In genomic region chr8:90670471-90671057, GRCm38 (mm10) we compare ENCODE assay signal across 9 mouse cellular contexts.
DNase-seq lines count a peak whose midpoint lies in the region; ATAC-seq lines count a peak whose summit lies in the region.
"Had no signal": no experiment of that assay in that cellular context is flagged by ENCODE, and none has a peak within 500 bp of the region (broad histone marks: within the 10 kb centered on the region; RNA-seq: fewer than 3 reads in every experiment).

No protein-coding gene starts in this region.

- peaks cover 7% of the 10 kb centered on the region; the same call in 1 of the 2 replicates for H3K9me3 ChIP-seq in kidney, embryonic 16.5 days (ENCODE audit: low read length)
- H3K9me3 ChIP-seq in hindbrain, embryonic 16.5 days (ENCODE audit: control insufficient read depth, low read length) = no peaks in the 10 kb centered on the region
- H3K9me3 ChIP-seq in neural tube, embryonic 13.5 days = peaks cover 4% of the 10 kb centered on the region; the same call in 1 of the 2 replicates

- peak overlapping the region; percentile 33 for H3K4me3 ChIP-seq in kidney, embryonic 16.5 days (ENCODE audit: low read length)
- H3K4me3 ChIP-seq in hindbrain, embryonic 16.5 days (ENCODE audit: low read length) = peak overlapping the region; percentile 11
- peak overlapping the region; percentile 21 for H3K4me3 ChIP-seq in neural tube, embryonic 13.5 days

- ATAC-seq in kidney, embryonic 16.5 days (ENCODE audit: low FRiP score, low TSS enrichment) = no peak
- peak; percentile 60 for ATAC-seq in hindbrain, embryonic 16.5 days
- peak; percentile 78 for ATAC-seq in neural tube, embryonic 13.5 days (ENCODE audit: low read depth)
- ATAC-seq: Patski had no signal

- peak overlapping the region; percentile 56 for H3K4me2 ChIP-seq in kidney, embryonic 16.5 days (replicated peaks; ENCODE audit: low read depth, low read length)
- peak overlapping the region; percentile 60 for H3K4me2 ChIP-seq in hindbrain, embryonic 16.5 days (ENCODE audit: low read length)
- peak overlapping the region; percentile 53 for H3K4me2 ChIP-seq in neural tube, embryonic 13.5 days

- DNase-seq in kidney, postnatal 14 days = no peak
- DNase-seq in embryo, embryonic 9.5 days (ENCODE audit: extremely low spot score) = peak; percentile 77
- DNase-seq in right cerebral cortex, adult 18-20 months = no peak
- no peak for DNase-seq in left cerebral cortex, postnatal 25 days (ENCODE audit: low spot score in 2 of 2)
- DNase-seq in urinary bladder, postnatal 10 days (ENCODE audit: low spot score) = no peak

- H3K4me1 ChIP-seq in kidney, embryonic 16.5 days (ENCODE audit: insufficient read depth, low read length) = no peaks in the 10 kb centered on the region
- peaks cover 3% of the 10 kb centered on the region; the same call in 1 of the 2 replicates for H3K4me1 ChIP-seq in hindbrain, embryonic 16.5 days (ENCODE audit: control insufficient read depth, insufficient read depth, low read depth, low read length)
- peaks cover 32% of the 10 kb centered on the region for H3K4me1 ChIP-seq in neural tube, embryonic 13.5 days (replicated peaks)

- no peaks in the 10 kb centered on the region for H3K36me3 ChIP-seq in kidney, embryonic 16.5 days (ENCODE audit: insufficient read depth, low read length)
- no peaks in the 10 kb centered on the region for H3K36me3 ChIP-seq in hindbrain, embryonic 16.5 days (ENCODE audit: control insufficient read depth, insufficient read depth, low read length)
- no peaks in the 10 kb centered on the region for H3K36me3 ChIP-seq in neural tube, embryonic 13.5 days

- H3K27ac ChIP-seq in kidney, embryonic 16.5 days (ENCODE audit: low read length) = no peak overlapping the region
- H3K27ac ChIP-seq in hindbrain, embryonic 16.5 days (ENCODE audit: low read depth, low read length) = peak overlapping the region; percentile 63
- peak overlapping the region; percentile 89 for H3K27ac ChIP-seq in neural tube, embryonic 13.5 days (replicated peaks)

- intact Hi-C loops in left cerebral cortex, postnatal 25 days (cut with DNase I) = no loop called here

- WGBS in kidney, embryonic 16.5 days = 1% methylated on average over 14 of the region's 14 CpGs
- 3% methylated on average over 14 of the region's 14 CpGs for WGBS in hindbrain, embryonic 16.5 days
- under 1% methylated on average over 14 of the region's 14 CpGs for WGBS in neural tube, embryonic 13.5 days

- H3K9ac ChIP-seq in kidney, embryonic 16.5 days (replicated peaks; ENCODE audit: low read length) = peak overlapping the region; percentile 48; the same call in 1 of the 2 replicates
- H3K9ac ChIP-seq in hindbrain, embryonic 16.5 days (ENCODE audit: low read depth, low read length) = peak overlapping the region; percentile 25
- peak overlapping the region; percentile 65 for H3K9ac ChIP-seq in neural tube, embryonic 13.5 days

- 0 out of 2 replicates have a peak, but pooled peaks cover 3% of the 10 kb centered on the region for H3K27me3 ChIP-seq in kidney, embryonic 16.5 days (ENCODE audit: insufficient read depth, low read length)
- no peaks in the 10 kb centered on the region for H3K27me3 ChIP-seq in hindbrain, embryonic 16.5 days (replicated peaks; ENCODE audit: control insufficient read depth, insufficient read depth, low read length)
- H3K27me3 ChIP-seq in neural tube, embryonic 13.5 days = no peaks in the 10 kb centered on the region
